Mouse (Mus musculus): ENCODE measurements around the gene Dctn3. TPM values are rescaled to one million over a fixed set of nuclear protein-coding genes. Genes with fewer than 3 reads are reported as not detected.

Dctn3 gene
- polyA plus RNA-seq, 1 experiment from 2014 or later = 313 TPM

GRCm38 (mm10) chr4:41741158-41741560, 18.2 kb upstream of the Dctn3 start:
- Histone ChIP-seq H3K4me3 (ENCODE audit: low read depth, low read length) (peak overlapping the region; percentile 89), H3K4me1 (ENCODE audit: control insufficient read depth, insufficient read depth, low read length) (peaks cover 16% of the 10 kb centered on the region), H3K9me3 (replicated peaks; ENCODE audit: control insufficient read depth, low read length, poor library complexity, severe bottlenecking) (no peaks in the 10 kb centered on the region), H3K36me3 (ENCODE audit: control insufficient read depth, insufficient read depth, low read length) (peaks cover 3% of the 10 kb centered on the region; the same call in 1 of the 2 replicates), H3K27me3 (ENCODE audit: control insufficient read depth, insufficient read depth, low read depth, low read length) (no peaks in the 10 kb centered on the region), H3K27ac (ENCODE audit: low read length) (peak overlapping the region; percentile 88), H3K4me2 (ENCODE audit: low read length) (peak overlapping the region; percentile 71), H3K9ac (ENCODE audit: low read depth, low read length) (peak overlapping the region; percentile 89)
- ATAC-seq = peak; percentile 97
- WGBS = 0% methylated on average over 27 of the region's 27 CpGs

- H3K4me2 ChIP-seq (ENCODE audit: low read length) = peak overlapping the region; percentile 71
- H3K4me3 ChIP-seq (ENCODE audit: low read depth, low read length) = peak overlapping the region; percentile 89
- H3K9me3 ChIP-seq (replicated peaks; ENCODE audit: control insufficient read depth, low read length, poor library complexity, severe bottlenecking) = no peaks in the 10 kb centered on the region
- peak overlapping the region; percentile 88 for H3K27ac ChIP-seq (ENCODE audit: low read length)
- no peaks in the 10 kb centered on the region for H3K27me3 ChIP-seq (ENCODE audit: control insufficient read depth, insufficient read depth, low read depth, low read length)
- peaks cover 16% of the 10 kb centered on the region for H3K4me1 ChIP-seq (ENCODE audit: control insufficient read depth, insufficient read depth, low read length)
- under 1% methylated on average over 48 of the region's 48 CpGs for WGBS
- peaks cover 3% of the 10 kb centered on the region; the same call in 1 of the 2 replicates for H3K36me3 ChIP-seq (ENCODE audit: control insufficient read depth, insufficient read depth, low read length)
- H3K9ac ChIP-seq (ENCODE audit: low read depth, low read length) = peak overlapping the region; percentile 89
- ATAC-seq = peak; percentile 82
Observed at GRCm38 (mm10) chr4:41740380-41741157, 17.6 kb upstream of the Dctn3 start.

- H3K4me1 ChIP-seq (ENCODE audit: control insufficient read depth, insufficient read depth, low read length) = peaks cover 16% of the 10 kb centered on the region
- H3K4me2 ChIP-seq (ENCODE audit: low read length) = peak overlapping the region; percentile 71
- no peaks in the 10 kb centered on the region for H3K27me3 ChIP-seq (ENCODE audit: control insufficient read depth, insufficient read depth, low read depth, low read length)
- peaks cover 3% of the 10 kb centered on the region; the same call in 1 of the 2 replicates for H3K36me3 ChIP-seq (ENCODE audit: control insufficient read depth, insufficient read depth, low read length)
- 0 out of 2 replicates have a peak overlapping the region, but pooled peaks have one; percentile 89 for H3K9ac ChIP-seq (ENCODE audit: low read depth, low read length)
- ATAC-seq = no peak
- no peak overlapping the region for H3K27ac ChIP-seq (ENCODE audit: low read length)
- 97% methylated on average over 13 of the region's 13 CpGs for WGBS
- no peaks in the 10 kb centered on the region for H3K9me3 ChIP-seq (replicated peaks; ENCODE audit: control insufficient read depth, low read length, poor library complexity, severe bottlenecking)
- no peak overlapping the region for H3K4me3 ChIP-seq (ENCODE audit: low read depth, low read length)
Observed at GRCm38 (mm10) chr4:41739260-41739659, 16.3 kb upstream of the Dctn3 start.

GRCm38 (mm10) chr4:41738256-41738603, 15.3 kb upstream of the Dctn3 start:
- H3K4me3 ChIP-seq (ENCODE audit: low read depth, low read length) = no peak overlapping the region
- WGBS = 74% methylated on average over 1 of the region's 1 CpGs
- H3K9me3 ChIP-seq (replicated peaks; ENCODE audit: control insufficient read depth, low read length, poor library complexity, severe bottlenecking) = no peaks in the 10 kb centered on the region
- peaks cover 2% of the 10 kb centered on the region; the same call in 1 of the 2 replicates for H3K27me3 ChIP-seq (ENCODE audit: control insufficient read depth, insufficient read depth, low read depth, low read length)
- ATAC-seq = no peak
- no peak overlapping the region for H3K4me2 ChIP-seq (ENCODE audit: low read length)
- no peak overlapping the region for H3K9ac ChIP-seq (ENCODE audit: low read depth, low read length)
- peaks cover 16% of the 10 kb centered on the region for H3K4me1 ChIP-seq (ENCODE audit: control insufficient read depth, insufficient read depth, low read length)
- peaks cover 3% of the 10 kb centered on the region; the same call in 1 of the 2 replicates for H3K36me3 ChIP-seq (ENCODE audit: control insufficient read depth, insufficient read depth, low read length)
- no peak overlapping the region for H3K27ac ChIP-seq (ENCODE audit: low read length)

GRCm38 (mm10) chr4:41737602-41738255, 14.8 kb upstream of the Dctn3 start:
- H3K4me2 ChIP-seq (ENCODE audit: low read length) = no peak overlapping the region
- H3K9me3 ChIP-seq (replicated peaks; ENCODE audit: control insufficient read depth, low read length, poor library complexity, severe bottlenecking) = no peaks in the 10 kb centered on the region
- 45% methylated on average over 8 of the region's 8 CpGs for WGBS
- no peak overlapping the region for H3K9ac ChIP-seq (ENCODE audit: low read depth, low read length)
- no peak overlapping the region for H3K4me3 ChIP-seq (ENCODE audit: low read depth, low read length)
- 0 out of 2 replicates have a peak, but pooled peaks have one; percentile 16 for ATAC-seq
- H3K27ac ChIP-seq (ENCODE audit: low read length) = no peak overlapping the region
- H3K27me3 ChIP-seq (ENCODE audit: control insufficient read depth, insufficient read depth, low read depth, low read length) = peaks cover 7% of the 10 kb centered on the region
- H3K4me1 ChIP-seq (ENCODE audit: control insufficient read depth, insufficient read depth, low read length) = peaks cover 16% of the 10 kb centered on the region
- H3K36me3 ChIP-seq (ENCODE audit: control insufficient read depth, insufficient read depth, low read length) = peaks cover 3% of the 10 kb centered on the region; the same call in 1 of the 2 replicates

GRCm38 (mm10) chr4:41731052-41731765, 8.2 kb upstream of the Dctn3 start, which contains the start of gene Arid3c:
Gene Arid3c, minus strand, starts transcription at chr4:41731142.
- H3K4me1 ChIP-seq (ENCODE audit: control insufficient read depth, insufficient read depth, low read length) = peaks cover 6% of the 10 kb centered on the region
- ATAC-seq = peak; percentile 66; the same call in 1 of the 2 replicates
- peak within 1 kb of the TSS; percentile 69 for H3K4me2 ChIP-seq (ENCODE audit: low read length)
- no peak within 1 kb of the TSS for H3K27ac ChIP-seq (ENCODE audit: low read length)
- peaks cover 61% of the 10 kb centered on the region for H3K27me3 ChIP-seq (ENCODE audit: control insufficient read depth, insufficient read depth, low read depth, low read length)
- 2% methylated on average over 48 of the region's 50 CpGs for WGBS
- no peaks in the 10 kb centered on the region for H3K36me3 ChIP-seq (ENCODE audit: control insufficient read depth, insufficient read depth, low read length)
- H3K4me3 ChIP-seq (ENCODE audit: low read depth, low read length) = peak within 1 kb of the TSS; percentile 41
- H3K9me3 ChIP-seq (replicated peaks; ENCODE audit: control insufficient read depth, low read length, poor library complexity, severe bottlenecking) = no peaks in the 10 kb centered on the region
- peak within 1 kb of the TSS; percentile 48 for H3K9ac ChIP-seq (ENCODE audit: low read depth, low read length)

- Histone ChIP-seq H3K9me3 (replicated peaks; ENCODE audit: control insufficient read depth, low read length, poor library complexity, severe bottlenecking) (no peaks in the 10 kb centered on the region), H3K4me1 (ENCODE audit: control insufficient read depth, insufficient read depth, low read length) (peaks cover 15% of the 10 kb centered on the region), H3K27ac (ENCODE audit: low read length) (no peak overlapping the region), H3K27me3 (ENCODE audit: control insufficient read depth, insufficient read depth, low read depth, low read length) (peaks cover 72% of the 10 kb centered on the region), H3K9ac (ENCODE audit: low read depth, low read length) (no peak overlapping the region), H3K4me2 (ENCODE audit: low read length) (no peak overlapping the region), H3K36me3 (ENCODE audit: control insufficient read depth, insufficient read depth, low read length) (no peaks in the 10 kb centered on the region), H3K4me3 (ENCODE audit: low read depth, low read length) (no peak overlapping the region)
- ATAC-seq = no peak
- WGBS = 14% methylated on average over 20 of the region's 20 CpGs
Observed at GRCm38 (mm10) chr4:41726826-41727621, 4.1 kb upstream of the Dctn3 start.

GRCm38 (mm10) chr4:41716834-41717233, 6.1 kb downstream of the Dctn3 start:
- peaks cover 20% of the 10 kb centered on the region for H3K36me3 ChIP-seq (ENCODE audit: control insufficient read depth, insufficient read depth, low read length)
- ATAC-seq = no peak
- H3K4me2 ChIP-seq (ENCODE audit: low read length) = no peak overlapping the region
- 72% methylated on average over 6 of the region's 6 CpGs for WGBS
- H3K27me3 ChIP-seq (ENCODE audit: control insufficient read depth, insufficient read depth, low read depth, low read length) = no peaks in the 10 kb centered on the region
- H3K4me1 ChIP-seq (ENCODE audit: control insufficient read depth, insufficient read depth, low read length) = peaks cover 29% of the 10 kb centered on the region
- no peak overlapping the region for H3K9ac ChIP-seq (ENCODE audit: low read depth, low read length)
- no peak overlapping the region for H3K27ac ChIP-seq (ENCODE audit: low read length)
- no peak overlapping the region for H3K4me3 ChIP-seq (ENCODE audit: low read depth, low read length)
- H3K9me3 ChIP-seq (replicated peaks; ENCODE audit: control insufficient read depth, low read length, poor library complexity, severe bottlenecking) = no peaks in the 10 kb centered on the region

All from midbrain, embryonic 16.5 days (tissue).